Mouse (Mus musculus): ENCODE measurements at regions not wholly inside any gene's neighbourhood (a gene's known extent, or its start where the extent isn't known, plus 50 kb on each side); places are given as distances from the start of the nearest gene placed in this dataset.

DNA sequence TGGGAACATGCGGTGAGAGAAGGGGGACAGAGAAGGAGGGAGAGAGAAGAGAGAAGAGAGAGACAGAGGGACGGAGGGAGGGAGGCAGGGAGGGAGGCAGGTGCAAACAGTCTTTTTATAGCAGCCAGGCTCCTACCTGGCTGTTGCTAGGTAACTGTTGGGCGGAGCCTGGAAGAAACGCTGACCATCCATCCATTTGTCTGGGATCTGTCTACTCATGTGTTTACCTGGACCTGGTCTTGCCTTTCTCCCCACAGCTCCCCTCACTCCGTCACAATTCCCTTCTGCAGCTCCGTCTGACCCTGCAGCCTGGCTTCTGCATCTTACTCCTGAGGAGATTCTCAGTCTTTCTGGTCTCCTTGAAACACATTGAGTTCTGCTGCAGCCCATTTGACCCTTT is 144.5 kb downstream of the Ddx11 start:
- Histone ChIP-seq H3K4me2 (no peak overlapping the region), H3K27ac (ENCODE audit: low read depth, low read length) (no peak overlapping the region), H3K4me3 (ENCODE audit: low read depth, low read length) (no peak overlapping the region), H3K27me3 (replicated peaks; ENCODE audit: control insufficient read depth, insufficient read depth, low read length) (no peaks in the 10 kb centered on the region), H3K4me1 (replicated peaks; ENCODE audit: control insufficient read depth, insufficient read depth, low read length) (no peaks in the 10 kb centered on the region), H3K9ac (ENCODE audit: low read depth, low read length) (no peak overlapping the region), H3K36me3 (ENCODE audit: control insufficient read depth, insufficient read depth, low read length) (no peaks in the 10 kb centered on the region), H3K9me3 (ENCODE audit: control insufficient read depth, low read length) (no peaks in the 10 kb centered on the region)
- no peak for ATAC-seq (replicated peaks; ENCODE audit: low FRiP score)
- no peak for DNase-seq (ENCODE audit: low spot score)
- WGBS, result 52% methylated on average over 6 of the region's 6 CpGs

DNA sequence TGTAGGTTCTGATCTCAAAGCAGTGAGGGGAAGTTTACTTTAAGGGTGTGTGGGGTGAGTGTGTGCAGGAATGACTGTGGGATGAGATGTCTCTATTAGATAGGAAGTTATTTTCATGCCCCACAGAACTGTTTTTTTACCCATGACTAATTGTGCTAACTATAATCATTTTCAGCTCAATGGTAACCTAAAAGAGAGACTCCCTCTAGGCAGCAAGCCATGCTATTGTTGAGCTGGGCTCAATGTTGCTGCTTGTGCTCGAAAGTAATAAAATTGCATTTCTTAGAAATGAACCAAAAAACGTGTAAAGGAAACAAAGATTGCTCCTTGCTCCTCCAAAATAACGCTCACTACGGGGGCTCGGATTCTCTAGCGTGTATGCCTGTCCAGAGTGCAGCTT is 146.2 kb downstream of the Ddx11 start:
- Histone ChIP-seq H3K36me3 (ENCODE audit: control insufficient read depth, insufficient read depth, low read length) (no peaks in the 10 kb centered on the region), H3K4me1 (replicated peaks; ENCODE audit: control insufficient read depth, insufficient read depth, low read length) (no peaks in the 10 kb centered on the region), H3K4me2 (no peak overlapping the region), H3K27me3 (replicated peaks; ENCODE audit: control insufficient read depth, insufficient read depth, low read length) (no peaks in the 10 kb centered on the region), H3K4me3 (ENCODE audit: low read depth, low read length) (no peak overlapping the region), H3K9ac (ENCODE audit: low read depth, low read length) (no peak overlapping the region), H3K27ac (ENCODE audit: low read depth, low read length) (no peak overlapping the region), H3K9me3 (ENCODE audit: control insufficient read depth, low read length) (no peaks in the 10 kb centered on the region)
- WGBS, result 80% methylated on average over 6 of the region's 6 CpGs
- ATAC-seq (replicated peaks; ENCODE audit: low FRiP score) (no peak), DNase-seq (ENCODE audit: low spot score) (no peak)

- Histone ChIP-seq H3K9me3 (ENCODE audit: control insufficient read depth, low read length) (no peaks in the 10 kb centered on the region), H3K27ac (ENCODE audit: low read depth, low read length) (no peak overlapping the region), H3K4me1 (replicated peaks; ENCODE audit: control insufficient read depth, insufficient read depth, low read length) (no peaks in the 10 kb centered on the region), H3K36me3 (ENCODE audit: control insufficient read depth, insufficient read depth, low read length) (no peaks in the 10 kb centered on the region), H3K9ac (ENCODE audit: low read depth, low read length) (no peak overlapping the region), H3K4me2 (no peak overlapping the region), H3K27me3 (replicated peaks; ENCODE audit: control insufficient read depth, insufficient read depth, low read length) (no peaks in the 10 kb centered on the region), H3K4me3 (ENCODE audit: low read depth, low read length) (no peak overlapping the region)
- DNase-seq (ENCODE audit: low spot score), result no peak
- WGBS, result 86% methylated on average over 7 of the region's 7 CpGs
- no peak for ATAC-seq (replicated peaks; ENCODE audit: low FRiP score)
These were observed 148.6 kb downstream of the Ddx11 start for GRCm38 (mm10) chr17:66271906-66272305.

- Histone ChIP-seq H3K4me3 (ENCODE audit: low read depth, low read length) (no peak overlapping the region), H3K9me3 (ENCODE audit: control insufficient read depth, low read length) (no peaks in the 10 kb centered on the region), H3K36me3 (ENCODE audit: control insufficient read depth, insufficient read depth, low read length) (no peaks in the 10 kb centered on the region), H3K4me2 (no peak overlapping the region), H3K27me3 (replicated peaks; ENCODE audit: control insufficient read depth, insufficient read depth, low read length) (no peaks in the 10 kb centered on the region), H3K27ac (ENCODE audit: low read depth, low read length) (no peak overlapping the region), H3K4me1 (replicated peaks; ENCODE audit: control insufficient read depth, insufficient read depth, low read length) (no peaks in the 10 kb centered on the region), H3K9ac (ENCODE audit: low read depth, low read length) (no peak overlapping the region)
- DNase-seq (ENCODE audit: low spot score) (no peak), ATAC-seq (replicated peaks; ENCODE audit: low FRiP score) (no peak)
- 78% methylated on average over 13 of the region's 13 CpGs for WGBS
These were observed 153.5 kb downstream of the Ddx11 start for GRCm38 (mm10) chr17:66276778-66277177.

DNA sequence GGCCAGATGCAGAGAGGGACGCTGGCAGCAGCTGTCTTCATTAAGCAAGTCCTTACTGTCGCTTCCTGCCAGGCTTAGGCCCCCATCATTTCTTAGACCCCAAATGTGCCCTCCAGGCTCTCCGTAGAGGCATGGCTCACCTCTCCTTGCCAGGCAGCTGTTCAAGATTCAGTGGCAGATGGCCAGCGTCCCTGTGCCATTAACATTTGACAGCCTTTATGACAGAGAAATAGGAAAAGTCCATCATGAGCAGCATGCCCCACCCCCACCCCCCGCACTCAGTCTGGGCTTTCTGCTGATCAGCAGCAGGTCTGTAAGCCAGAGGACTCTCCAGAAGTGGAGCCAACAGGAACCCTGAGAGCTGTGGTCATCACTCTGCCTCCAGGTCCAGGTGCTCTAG is 154.7 kb downstream of the Ddx11 start:
- H3K4me1 ChIP-seq (replicated peaks; ENCODE audit: control insufficient read depth, insufficient read depth, low read length), result no peaks in the 10 kb centered on the region
- no peak for ATAC-seq (replicated peaks; ENCODE audit: low FRiP score)
- DNase-seq (ENCODE audit: low spot score), result no peak
- WGBS, result 82% methylated on average over 5 of the region's 5 CpGs
- H3K4me3 ChIP-seq (ENCODE audit: low read depth, low read length), result no peak overlapping the region
- H3K9ac ChIP-seq (ENCODE audit: low read depth, low read length), result no peak overlapping the region
- H3K4me2 ChIP-seq, result no peak overlapping the region
- H3K27me3 ChIP-seq (replicated peaks; ENCODE audit: control insufficient read depth, insufficient read depth, low read length), result no peaks in the 10 kb centered on the region
- H3K27ac ChIP-seq (ENCODE audit: low read depth, low read length), result no peak overlapping the region
- H3K36me3 ChIP-seq (ENCODE audit: control insufficient read depth, insufficient read depth, low read length), result no peaks in the 10 kb centered on the region
- H3K9me3 ChIP-seq (ENCODE audit: control insufficient read depth, low read length), result no peaks in the 10 kb centered on the region

DNA sequence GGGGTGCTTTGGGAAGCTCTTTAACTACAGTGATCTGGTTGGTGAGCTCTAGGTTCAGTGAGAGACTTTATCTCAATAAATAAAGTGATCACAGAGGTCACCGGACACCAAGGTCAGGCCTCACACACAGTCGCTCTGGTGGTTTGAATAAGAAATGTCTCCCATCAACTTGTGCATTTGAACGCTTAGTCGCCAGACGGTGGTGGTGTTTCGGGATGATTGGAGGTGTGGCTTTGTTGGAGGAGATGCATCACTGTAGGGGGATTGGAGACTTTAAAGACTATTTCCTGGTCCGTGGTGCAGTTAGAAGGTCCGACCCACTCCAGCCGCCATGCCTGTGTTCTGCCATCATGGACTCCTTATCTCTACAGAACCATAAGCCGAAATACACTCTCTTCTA is 162.0 kb downstream of the Ddx11 start:
- Histone ChIP-seq H3K4me3 (ENCODE audit: low read depth, low read length) (no peak overlapping the region), H3K27me3 (replicated peaks; ENCODE audit: control insufficient read depth, insufficient read depth, low read length) (no peaks in the 10 kb centered on the region), H3K4me1 (replicated peaks; ENCODE audit: control insufficient read depth, insufficient read depth, low read length) (no peaks in the 10 kb centered on the region), H3K9ac (ENCODE audit: low read depth, low read length) (no peak overlapping the region), H3K4me2 (no peak overlapping the region), H3K9me3 (ENCODE audit: control insufficient read depth, low read length) (no peaks in the 10 kb centered on the region), H3K27ac (ENCODE audit: low read depth, low read length) (no peak overlapping the region), H3K36me3 (ENCODE audit: control insufficient read depth, insufficient read depth, low read length) (no peaks in the 10 kb centered on the region)
- WGBS, result 89% methylated on average over 10 of the region's 10 CpGs
- ATAC-seq (replicated peaks; ENCODE audit: low FRiP score) (no peak), DNase-seq (ENCODE audit: low spot score) (no peak)

Data from liver, embryonic 11.5 days (tissue).